Mouse (Mus musculus) ZHBTc4 (cell line): ENCODE data around the gene Otulinl.

Experiments used
- DNase-seq: peaks from one replicate; pipeline ENCODE4 v3.0.0-alpha.2; 2011; ENCODE audit warnings: low read depth, low spot score

Otulinl gene

GRCm38 (mm10) chr15:27656626-27657025 is 24.8 kb downstream of the Otulinl start:
- no peak for DNase-seq

GRCm38 (mm10) chr15:27655015-27655414 is 26.4 kb downstream of the Otulinl start:
- peak; percentile 54 for DNase-seq

- DNase-seq = peak; percentile 43
These were observed 33.7 kb downstream of the Otulinl start for GRCm38 (mm10) chr15:27647686-27648085.

GRCm38 (mm10) chr15:27646665-27647064 is 34.7 kb downstream of the Otulinl start:
- DNase-seq = no peak

GRCm38 (mm10) chr15:27645250-27645649 is 36.1 kb downstream of the Otulinl start:
- no peak for DNase-seq

- DNase-seq = peak; percentile 54
These were observed 38.5 kb downstream of the Otulinl start for GRCm38 (mm10) chr15:27642895-27643294.

- no peak for DNase-seq
These were observed 40.2 kb downstream of the Otulinl start for GRCm38 (mm10) chr15:27641171-27641570.

- no peak for DNase-seq
These were observed 47.2 kb downstream of the Otulinl start for GRCm38 (mm10) chr15:27633941-27634900.

GRCm38 (mm10) chr15:27630601-27631383 is 50.6 kb downstream of the Otulinl start, which contains the start of gene Otulin:
TSS of gene Otulin (minus strand) at chr15:27630693.
- DNase-seq = peak; percentile 98

GRCm38 (mm10) chr15:27629800-27630600 is 51.4 kb downstream of the Otulinl start:
- DNase-seq = peak; percentile 31

GRCm38 (mm10) chr15:27629046-27629445 is 52.3 kb downstream of the Otulinl start:
- DNase-seq = no peak

GRCm38 (mm10) chr15:27627794-27628193 is 53.6 kb downstream of the Otulinl start:
- DNase-seq = no peak

- no peak for DNase-seq
These were observed 55.1 kb downstream of the Otulinl start for GRCm38 (mm10) chr15:27626314-27626713.

- DNase-seq = no peak
These were observed 55.5 kb downstream of the Otulinl start for GRCm38 (mm10) chr15:27625890-27626255.

- DNase-seq = no peak
These were observed 56.1 kb downstream of the Otulinl start for GRCm38 (mm10) chr15:27625014-27625889.

- DNase-seq = no peak
These were observed 58.1 kb downstream of the Otulinl start for GRCm38 (mm10) chr15:27623286-27623685.

GRCm38 (mm10) chr15:27620475-27621185 is 60.7 kb downstream of the Otulinl start:
- DNase-seq = no peak

GRCm38 (mm10) chr15:27619683-27620082 is 61.7 kb downstream of the Otulinl start:
- no peak for DNase-seq

- peak; percentile 50 for DNase-seq
These were observed 62.4 kb downstream of the Otulinl start for GRCm38 (mm10) chr15:27618778-27619533.
